ENCODE assay signal across 9 mouse cellular contexts in genomic region chr2:132028107-132028506, GRCm38 (mm10). TPM values are rescaled to one million over a fixed set of nuclear protein-coding genes. Genes with fewer than 3 reads are reported as not detected.
DNase-seq lines count a peak whose midpoint lies in the region; ATAC-seq lines count a peak whose summit lies in the region.
"Had no signal": no experiment of that assay in that cellular context is flagged by ENCODE, and none has a peak within 500 bp of the region (broad histone marks: within the 10 kb centered on the region; RNA-seq: fewer than 3 reads in every experiment).

No protein-coding gene starts in this region.

- H3K4me3 ChIP-seq in heart, embryonic 15.5 days = peak overlapping the region; percentile 75
- H3K4me3 ChIP-seq in hindbrain, embryonic 13.5 days = peak overlapping the region; percentile 65
- peak overlapping the region; percentile 69 for H3K4me3 ChIP-seq in midbrain, embryonic 13.5 days (replicated peaks)

- DNase-seq in heart, postnatal 14 days = no peak
- peak; percentile 36 for DNase-seq in R1 (ENCODE audit: low read depth, low spot score)
- DNase-seq in kidney, postnatal 10 days = no peak
- DNase-seq in cerebellum, adult 11-12 months = no peak
- DNase-seq: layer of hippocampus, postnatal 36 days had no signal

- peak overlapping the region; percentile 99 for H3K4me2 ChIP-seq in heart, embryonic 15.5 days
- H3K4me2 ChIP-seq in hindbrain, embryonic 13.5 days = peak overlapping the region; percentile 92
- H3K4me2 ChIP-seq in midbrain, embryonic 13.5 days (replicated peaks) = peak overlapping the region; percentile 95

- no peak for ATAC-seq in heart, embryonic 15.5 days (replicated peaks; ENCODE audit: insufficient number of reproducible peaks, insufficient read depth, low FRiP score, low read depth)
- ATAC-seq in hindbrain, embryonic 13.5 days (ENCODE audit: low FRiP score) = no peak
- ATAC-seq in midbrain, embryonic 13.5 days = no peak
- ATAC-seq in erythroblast, adult 5-6 weeks (replicated peaks; ENCODE audit: low FRiP score, poor library complexity, severe bottlenecking) = no peak

- H3K36me3 ChIP-seq in heart, embryonic 15.5 days = no peaks in the 10 kb centered on the region
- no peaks in the 10 kb centered on the region for H3K36me3 ChIP-seq in hindbrain, embryonic 13.5 days
- no peaks in the 10 kb centered on the region for H3K36me3 ChIP-seq in midbrain, embryonic 13.5 days

- peaks cover 26% of the 10 kb centered on the region for H3K4me1 ChIP-seq in heart, embryonic 15.5 days (replicated peaks)
- peaks cover 49% of the 10 kb centered on the region for H3K4me1 ChIP-seq in hindbrain, embryonic 13.5 days (replicated peaks)
- peaks cover 42% of the 10 kb centered on the region for H3K4me1 ChIP-seq in midbrain, embryonic 13.5 days (replicated peaks)

- H3K9ac ChIP-seq in heart, embryonic 15.5 days = no peak overlapping the region
- H3K9ac ChIP-seq in hindbrain, embryonic 13.5 days = peak overlapping the region; percentile 83
- H3K9ac ChIP-seq in midbrain, embryonic 13.5 days (replicated peaks) = peak overlapping the region; percentile 79

- H3K27ac ChIP-seq in heart, embryonic 15.5 days = peak overlapping the region; percentile 80; the same call in 1 of the 2 replicates
- H3K27ac ChIP-seq in hindbrain, embryonic 13.5 days = peak overlapping the region; percentile 94; the same call in 1 of the 2 replicates
- H3K27ac ChIP-seq in midbrain, embryonic 13.5 days = 0 out of 2 replicates have a peak overlapping the region, but pooled peaks have one; percentile 14

- WGBS in heart, embryonic 15.5 days = 58% methylated on average over 5 of the region's 5 CpGs
- WGBS in hindbrain, embryonic 13.5 days = 39% methylated on average over 5 of the region's 5 CpGs
- WGBS in midbrain, embryonic 13.5 days = 27% methylated on average over 5 of the region's 5 CpGs

- H3K27me3 ChIP-seq in heart, embryonic 15.5 days = no peaks in the 10 kb centered on the region; the same call in 1 of the 2 replicates
- no peaks in the 10 kb centered on the region for H3K27me3 ChIP-seq in hindbrain, embryonic 13.5 days
- no peaks in the 10 kb centered on the region for H3K27me3 ChIP-seq in midbrain, embryonic 13.5 days

- intact Hi-C loops in heart, postnatal 14 days (cut with DNase I) = loop anchor here (2.0 kb wide), 1 partner anchor 45 kb away; no protein-coding TSS in a partner anchor

- H3K9me3 ChIP-seq in heart, embryonic 15.5 days (replicated peaks) = no peaks in the 10 kb centered on the region
- no peaks in the 10 kb centered on the region for H3K9me3 ChIP-seq in hindbrain, embryonic 13.5 days
- H3K9me3 ChIP-seq in midbrain, embryonic 13.5 days = no peaks in the 10 kb centered on the region

RNA-seq across cellular contexts. Expression of gene Rassf2, which starts 2.0 kb away (rescaled TPM):
- polyA plus RNA-seq in heart, embryonic 15.5 days (2015; fragmentation: Nextera tagmentation; extraction: Ambion mirVana) = 9.2 and 13.9 TPM in 2 replicates
- 10 to 100 TPM; 13.7 to 17.8 TPM for total RNA-seq in heart, postnatal 14 days (2021)
- 29.6 and 30.6 TPM in 2 replicates for polyA plus RNA-seq in hindbrain, embryonic 13.5 days (2015; fragmentation: Nextera tagmentation; extraction: Ambion mirVana)
- 28.0 and 29.6 TPM in 2 replicates for polyA plus RNA-seq in midbrain, embryonic 13.5 days (2015; fragmentation: Nextera tagmentation; extraction: Ambion mirVana)
- 12.3 and 12.5 TPM in 2 replicates for total RNA-seq in erythroblast, adult 5-6 weeks (2015; ENCODE audit: low replicate concordance)
- total RNA-seq in erythroblast, adult 5-6 weeks (2017; ENCODE audit: low replicate concordance) = 10.3 and 12.3 TPM in 2 replicates

Comparison
In these comparisons a context has a peak if more than half of its experiments do, and no peak if none do; other contexts are left out.
1. H3K27ac ChIP-seq: peak in every context shown above with its lines; median percentile 94 in hindbrain, embryonic 13.5 days; 80 in heart, embryonic 15.5 days; 14 in midbrain, embryonic 13.5 days.